Mouse (Mus musculus) mature B cell (primary cell): ENCODE data around the gene Ranbp1.
"Not testable (repeated sequence)": the region's sequence is repeated elsewhere in the genome, so short reads cannot be mapped to it uniquely, and the experiment has no call there.

Source experiments
- in situ Hi-C: fragments of 300-500 bp; cut with MboI; formaldehyde crosslinking; loops from 2 replicates; pipeline ENCODE4 v1.14.3; 2019

Ranbp1 gene

GRCm38 (mm10) chr16:18248433-18249363, at the start of gene Ranbp1, which contains the start of gene Trmt2a:
Ranbp1 (minus strand) TSS chr16:18248732.
Trmt2a (plus strand) TSS chr16:18248679.
- in situ Hi-C loops, result no loop called here

DNA sequence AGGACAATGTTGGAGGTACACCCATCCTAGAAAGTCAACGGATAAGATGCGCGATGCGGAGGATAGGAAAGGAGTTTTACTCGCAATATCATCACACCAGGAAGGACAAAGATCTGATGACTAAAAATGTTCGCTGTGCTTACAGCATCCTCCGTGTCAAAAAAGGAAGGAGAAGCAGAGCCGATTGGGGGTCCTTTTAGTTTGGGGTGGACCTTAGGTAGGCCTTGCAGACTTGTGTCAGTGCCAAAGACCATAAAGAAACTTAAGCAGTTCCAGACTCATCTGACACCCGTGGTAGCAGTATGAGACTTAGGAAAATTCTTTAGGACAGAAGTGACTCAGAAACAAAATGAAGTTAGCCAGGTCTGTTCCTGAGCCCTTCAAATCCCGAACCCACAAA, 41.1 kb upstream of the Ranbp1 start:
- in situ Hi-C loops, result not testable (repeated sequence)

- in situ Hi-C loops, result no loop called here
Measured at GRCm38 (mm10) chr16:18289067-18289588, 40.6 kb upstream of the Ranbp1 start, which contains the start of gene Dgcr8. Dgcr8 (minus strand) TSS chr16:18289246.

GRCm38 (mm10) chr16:18288581-18289061, 40.1 kb upstream of the Ranbp1 start:
- in situ Hi-C loops, result no loop called here

DNA sequence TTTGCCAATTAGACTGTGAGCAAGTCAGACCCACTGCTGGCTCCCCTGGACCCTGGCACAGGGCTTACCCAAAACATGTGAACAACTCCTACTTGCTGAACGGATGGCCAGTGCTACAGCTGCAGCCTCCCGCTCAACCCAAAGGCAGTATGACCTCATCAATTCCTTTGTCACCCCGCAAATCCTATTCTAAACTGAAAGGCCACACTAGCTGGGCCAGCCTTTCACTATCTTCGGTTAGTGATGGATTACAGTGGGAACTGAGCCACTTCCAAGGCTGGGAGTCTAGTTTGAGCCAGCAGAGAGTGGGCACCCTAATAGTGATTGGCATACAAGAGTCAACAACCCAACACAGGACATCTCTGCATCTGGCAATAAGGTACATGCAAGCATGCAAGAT, 39.6 kb upstream of the Ranbp1 start:
- in situ Hi-C loops, result no loop called here

DNA sequence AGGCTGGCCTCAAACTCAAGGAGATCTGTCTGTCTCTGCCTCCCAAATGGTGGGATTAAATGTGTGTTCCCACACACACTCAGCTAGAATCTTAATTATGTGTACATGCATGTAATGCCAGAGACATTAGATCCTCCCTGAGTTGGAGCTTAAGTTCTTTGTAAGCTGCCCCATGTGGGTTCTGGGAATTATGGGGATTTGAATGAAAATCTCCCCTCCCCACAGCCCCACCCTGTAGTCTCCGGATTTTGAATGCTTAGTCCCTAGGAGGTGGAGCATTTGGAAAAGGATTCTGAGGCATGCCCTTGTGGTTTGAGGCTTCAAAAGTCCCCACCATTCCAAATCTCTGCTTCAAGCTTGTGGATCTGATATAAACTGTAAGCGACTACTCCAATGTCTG, 26.6 kb upstream of the Ranbp1 start:
- in situ Hi-C loops, result no loop called here

GRCm38 (mm10) chr16:18268182-18268581, 19.6 kb upstream of the Ranbp1 start:
- in situ Hi-C loops, result no loop called here

DNA sequence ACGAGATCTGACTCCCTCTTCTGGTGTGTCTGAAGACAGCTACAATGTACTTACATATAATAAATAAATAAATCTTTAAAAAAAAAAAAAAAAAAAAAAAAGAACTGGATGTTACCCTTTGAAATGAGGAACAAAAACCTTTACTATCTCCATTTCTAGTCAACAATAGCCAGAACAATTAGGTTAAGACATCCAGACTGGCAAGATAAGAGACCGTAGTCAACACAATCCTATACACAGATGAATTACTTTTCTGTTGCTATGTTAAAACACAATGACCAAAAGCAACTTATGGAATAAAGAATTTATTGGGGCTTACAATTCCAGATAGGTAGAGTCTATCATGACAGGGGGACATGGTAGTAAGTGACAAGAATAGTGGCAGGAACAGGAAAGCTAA, 16.5 kb upstream of the Ranbp1 start:
- in situ Hi-C loops, result no loop called here

DNA sequence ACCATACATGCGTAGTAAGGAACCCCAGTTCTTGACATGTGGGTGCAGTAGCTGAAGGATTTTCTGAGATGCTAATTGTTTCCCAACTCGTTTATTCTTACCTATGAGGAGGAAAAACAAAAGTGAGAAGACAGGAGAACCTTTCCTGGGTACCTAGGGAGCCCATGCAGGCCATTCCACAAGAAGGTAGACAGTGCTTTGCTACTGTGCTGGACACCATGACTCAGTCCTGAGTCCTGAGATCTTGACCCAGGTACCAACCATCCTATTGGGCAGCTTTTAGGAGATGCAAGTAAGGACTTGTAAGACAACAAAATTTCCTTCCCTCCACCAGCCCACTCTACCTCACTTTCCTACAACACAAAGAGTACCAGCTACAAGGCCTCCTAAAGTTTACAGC, 9.7 kb upstream of the Ranbp1 start, which contains the start of gene Gm49776:
Gm49776 (minus strand) TSS at position 101 of the 400 bp plus-strand sequence.
- in situ Hi-C loops, result no loop called here

- in situ Hi-C loops, result no loop called here
Measured at GRCm38 (mm10) chr16:18253866-18254265, 5.3 kb upstream of the Ranbp1 start.

DNA sequence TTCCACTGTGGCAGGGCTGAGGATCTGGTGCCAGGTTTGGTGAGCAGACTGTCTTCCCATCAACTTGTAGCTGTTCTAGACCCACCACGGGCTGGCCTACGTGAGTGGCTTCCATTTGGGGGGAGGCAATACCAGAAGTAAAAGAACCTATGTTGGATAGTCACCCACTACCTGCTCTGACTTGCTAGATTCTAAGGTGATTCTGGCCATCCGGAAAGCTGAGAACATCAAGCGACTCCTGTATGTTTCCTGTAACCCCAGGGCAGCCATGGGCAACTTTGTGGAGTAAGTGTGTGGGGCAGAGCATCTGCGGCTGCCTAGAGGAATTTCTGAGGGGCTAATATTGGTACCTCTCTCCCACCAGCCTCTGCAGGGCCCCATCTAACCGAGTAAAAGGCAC, 4.2 kb upstream of the Ranbp1 start:
- in situ Hi-C loops, result no loop called here

GRCm38 (mm10) chr16:18250828-18251790, 2.6 kb upstream of the Ranbp1 start:
- in situ Hi-C loops, result no loop called here

- in situ Hi-C loops, result no loop called here
Measured at GRCm38 (mm10) chr16:18250231-18250630, 1.7 kb upstream of the Ranbp1 start.

GRCm38 (mm10) chr16:18249364-18249967, 934 bp upstream of the Ranbp1 start:
- in situ Hi-C loops, result no loop called here

GRCm38 (mm10) chr16:18247521-18248399, 772 bp downstream of the Ranbp1 start:
- in situ Hi-C loops, result no loop called here

DNA sequence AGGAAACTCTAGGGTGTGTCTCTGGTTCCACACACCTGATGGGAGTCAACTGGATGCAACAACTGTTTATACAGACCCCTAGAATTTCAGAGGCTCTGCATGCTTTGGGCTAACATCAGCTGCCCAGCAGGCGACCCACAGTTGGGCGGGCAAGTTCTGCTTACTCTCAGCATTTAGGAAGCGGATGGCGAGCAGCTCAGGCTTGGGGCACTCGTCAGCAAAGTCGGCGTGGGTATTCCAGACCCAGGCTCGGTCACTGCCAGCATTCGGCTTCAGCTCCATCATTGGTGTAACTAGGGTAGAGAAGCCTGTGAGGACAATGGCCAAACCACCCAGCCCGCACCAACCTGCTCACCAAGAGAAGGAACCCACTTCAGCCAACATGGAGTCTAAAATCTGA, 7.0 kb downstream of the Ranbp1 start:
- in situ Hi-C loops, result no loop called here

DNA sequence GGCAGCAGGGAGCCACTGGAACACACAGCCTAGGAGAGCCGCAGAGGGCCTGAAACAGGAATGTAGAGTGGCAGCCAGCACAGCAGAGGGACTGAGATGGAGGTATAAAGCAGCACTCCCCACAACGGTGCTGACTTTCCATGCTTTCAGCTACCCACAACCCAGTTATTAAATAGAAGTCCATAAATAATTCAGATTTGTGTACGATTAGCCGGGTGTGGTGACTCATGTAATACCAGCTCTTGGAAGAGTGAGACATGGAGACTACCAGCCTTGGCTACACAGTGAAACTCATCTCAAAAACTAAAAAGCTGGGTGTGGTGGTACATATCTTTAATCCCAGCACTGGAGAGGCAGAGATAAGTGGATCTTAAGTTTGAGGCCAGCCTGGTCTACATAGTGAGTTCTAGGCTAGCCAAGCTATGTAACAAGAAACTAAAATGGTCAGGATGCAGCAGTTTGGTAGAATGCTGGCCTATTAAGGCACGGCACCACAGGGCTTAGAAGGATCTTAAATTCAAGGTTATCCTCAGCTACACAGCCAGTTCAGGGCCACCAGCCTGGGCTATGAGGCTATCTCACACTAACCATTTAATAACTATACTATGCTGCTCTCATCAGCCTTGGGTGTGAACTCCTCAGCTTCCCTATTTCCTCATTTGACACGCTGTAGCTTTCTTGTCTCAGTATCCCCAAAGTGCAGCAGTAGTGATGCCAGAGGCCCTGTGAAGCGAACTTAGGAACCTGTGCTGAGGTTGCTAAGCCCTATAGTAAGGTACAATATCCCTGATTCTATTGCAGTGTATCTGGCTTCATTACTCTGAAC, 11.6 kb downstream of the Ranbp1 start:
- in situ Hi-C loops, result no loop called here

DNA sequence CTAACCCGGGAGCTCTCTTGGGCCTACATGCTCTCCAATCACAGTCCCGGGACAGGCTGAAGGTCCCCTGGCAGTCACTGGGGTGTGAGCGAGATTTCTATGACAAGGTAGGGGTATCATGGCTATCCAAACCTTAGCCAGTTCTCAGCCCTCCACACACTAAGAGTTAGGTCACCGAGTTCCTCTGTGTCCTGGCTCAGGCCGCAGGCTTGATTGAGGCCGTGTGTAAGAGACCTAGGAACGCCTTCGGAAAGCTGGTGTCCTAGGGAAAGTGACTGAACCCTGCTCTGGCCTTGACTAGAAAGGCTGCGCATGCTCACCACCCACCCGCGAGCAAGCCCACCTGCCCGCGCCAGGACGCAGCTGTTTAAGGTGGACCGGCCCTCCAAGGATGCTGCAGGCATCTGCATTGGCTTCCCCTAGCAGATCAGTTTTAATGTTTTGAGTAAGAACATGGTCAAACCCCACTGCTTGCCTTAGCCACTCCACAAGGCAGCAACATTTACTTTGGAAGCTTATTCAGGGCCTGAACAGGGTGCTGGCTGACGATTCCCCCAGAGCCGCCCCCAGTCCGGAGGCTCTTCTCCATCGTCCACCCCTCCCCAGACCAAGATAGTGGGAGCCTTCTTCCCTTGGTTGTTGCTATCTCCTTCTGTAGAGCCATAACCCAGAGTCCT, 13.0 kb downstream of the Ranbp1 start:
- in situ Hi-C loops, result no loop called here
